Mouse (Mus musculus): ENCODE measurements around the gene 1700088E04Rik. TPM values are rescaled to one million over a fixed set of nuclear protein-coding genes. Genes with fewer than 3 reads are reported as not detected.

1700088E04Rik gene
- polyA plus RNA-seq, 1 experiment from 2014 or later: 9.4 TPM

DNA sequence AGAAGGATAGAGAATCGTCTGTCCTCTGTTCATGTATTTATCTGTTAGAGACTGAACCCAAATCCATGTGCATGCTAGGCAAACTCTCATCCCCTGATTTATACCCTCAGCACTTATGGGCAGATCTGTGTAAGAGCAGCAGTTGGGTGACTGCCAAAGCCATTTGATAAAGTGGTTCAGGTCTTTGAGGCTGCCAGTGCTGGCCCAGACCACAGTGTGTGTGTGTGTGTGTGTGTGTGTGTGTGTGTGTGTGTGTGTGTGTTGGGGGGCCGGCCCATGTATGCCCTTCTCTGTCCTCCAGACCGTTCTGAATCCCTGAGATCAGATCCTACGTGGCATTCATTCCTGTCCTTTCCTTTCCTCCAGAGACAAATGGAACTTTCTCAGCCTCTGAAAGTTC is 29.3 kb downstream of the 1700088E04Rik start:
- no peak overlapping the region for H3K9ac ChIP-seq (ENCODE audit: low read length)
- DNase-seq (ENCODE audit: low spot score) (no peak), ATAC-seq (ENCODE audit: insufficient read depth, low FRiP score, low TSS enrichment) (no peak)
- H3K9me3 ChIP-seq (ENCODE audit: control insufficient read depth, low read length): no peaks in the 10 kb centered on the region
- 88% methylated on average over 4 of the region's 4 CpGs for WGBS
- peaks cover 4% of the 10 kb centered on the region; the same call in 1 of the 2 replicates for H3K4me1 ChIP-seq (ENCODE audit: control insufficient read depth, insufficient read depth, low read length)
- no peak overlapping the region for H3K4me3 ChIP-seq (ENCODE audit: low read depth, low read length)
- H3K27ac ChIP-seq (ENCODE audit: low read depth, low read length): no peak overlapping the region
- H3K27me3 ChIP-seq (ENCODE audit: control insufficient read depth, insufficient read depth, low read length): no peaks in the 10 kb centered on the region
- H3K4me2 ChIP-seq (ENCODE audit: low read depth): no peak overlapping the region
- H3K36me3 ChIP-seq (ENCODE audit: control insufficient read depth, insufficient read depth, low read length): peaks cover 4% of the 10 kb centered on the region; the same call in 1 of the 2 replicates

- no peak overlapping the region for H3K27ac ChIP-seq (ENCODE audit: low read depth, low read length)
- H3K36me3 ChIP-seq (ENCODE audit: control insufficient read depth, insufficient read depth, low read length): peaks cover 4% of the 10 kb centered on the region; the same call in 1 of the 2 replicates
- 87% methylated on average over 2 of the region's 2 CpGs for WGBS
- no peak overlapping the region for H3K9ac ChIP-seq (ENCODE audit: low read length)
- peak overlapping the region; percentile 81; the same call in 1 of the 2 replicates for H3K4me3 ChIP-seq (ENCODE audit: low read depth, low read length)
- no peaks in the 10 kb centered on the region for H3K27me3 ChIP-seq (ENCODE audit: control insufficient read depth, insufficient read depth, low read length)
- peak overlapping the region; percentile 99 for H3K4me2 ChIP-seq (ENCODE audit: low read depth)
- H3K9me3 ChIP-seq (ENCODE audit: control insufficient read depth, low read length): no peaks in the 10 kb centered on the region
- DNase-seq (ENCODE audit: low spot score) (no peak), ATAC-seq (ENCODE audit: insufficient read depth, low FRiP score, low TSS enrichment) (no peak)
- H3K4me1 ChIP-seq (ENCODE audit: control insufficient read depth, insufficient read depth, low read length): peaks cover 4% of the 10 kb centered on the region; the same call in 1 of the 2 replicates
Measured at GRCm38 (mm10) chr15:79110528-79110927, 30.5 kb downstream of the 1700088E04Rik start.

GRCm38 (mm10) chr15:79110031-79110430 is 31.0 kb downstream of the 1700088E04Rik start:
- no peak for DNase-seq (ENCODE audit: low spot score)
- Histone ChIP-seq H3K27ac (ENCODE audit: low read depth, low read length) (no peak overlapping the region), H3K9me3 (ENCODE audit: control insufficient read depth, low read length) (no peaks in the 10 kb centered on the region), H3K4me2 (ENCODE audit: low read depth) (peak overlapping the region; percentile 99), H3K27me3 (ENCODE audit: control insufficient read depth, insufficient read depth, low read length) (no peaks in the 10 kb centered on the region), H3K4me3 (ENCODE audit: low read depth, low read length) (peak overlapping the region; percentile 81), H3K4me1 (ENCODE audit: control insufficient read depth, insufficient read depth, low read length) (peaks cover 4% of the 10 kb centered on the region; the same call in 1 of the 2 replicates), H3K36me3 (ENCODE audit: control insufficient read depth, insufficient read depth, low read length) (peaks cover 3% of the 10 kb centered on the region; the same call in 1 of the 2 replicates), H3K9ac (ENCODE audit: low read length) (no peak overlapping the region; the same call in 1 of the 2 replicates)
- no peak for ATAC-seq (ENCODE audit: insufficient read depth, low FRiP score, low TSS enrichment)
- 19% methylated on average over 9 of the region's 9 CpGs for WGBS

- WGBS: under 1% methylated on average over 46 of the region's 46 CpGs
- no peaks in the 10 kb centered on the region for H3K27me3 ChIP-seq (ENCODE audit: control insufficient read depth, insufficient read depth, low read length)
- peak overlapping the region; percentile 99 for H3K4me2 ChIP-seq (ENCODE audit: low read depth)
- peaks cover 4% of the 10 kb centered on the region; the same call in 1 of the 2 replicates for H3K4me1 ChIP-seq (ENCODE audit: control insufficient read depth, insufficient read depth, low read length)
- DNase-seq (ENCODE audit: low spot score) (no peak), ATAC-seq (ENCODE audit: insufficient read depth, low FRiP score, low TSS enrichment) (peak; percentile 60)
- H3K27ac ChIP-seq (ENCODE audit: low read depth, low read length): peak overlapping the region; percentile 58
- H3K36me3 ChIP-seq (ENCODE audit: control insufficient read depth, insufficient read depth, low read length): no peaks in the 10 kb centered on the region
- H3K9ac ChIP-seq (ENCODE audit: low read length): peak overlapping the region; percentile 91
- peak overlapping the region; percentile 81 for H3K4me3 ChIP-seq (ENCODE audit: low read depth, low read length)
- no peaks in the 10 kb centered on the region for H3K9me3 ChIP-seq (ENCODE audit: control insufficient read depth, low read length)
Measured at GRCm38 (mm10) chr15:79109321-79109934, 31.6 kb downstream of the 1700088E04Rik start.

DNA sequence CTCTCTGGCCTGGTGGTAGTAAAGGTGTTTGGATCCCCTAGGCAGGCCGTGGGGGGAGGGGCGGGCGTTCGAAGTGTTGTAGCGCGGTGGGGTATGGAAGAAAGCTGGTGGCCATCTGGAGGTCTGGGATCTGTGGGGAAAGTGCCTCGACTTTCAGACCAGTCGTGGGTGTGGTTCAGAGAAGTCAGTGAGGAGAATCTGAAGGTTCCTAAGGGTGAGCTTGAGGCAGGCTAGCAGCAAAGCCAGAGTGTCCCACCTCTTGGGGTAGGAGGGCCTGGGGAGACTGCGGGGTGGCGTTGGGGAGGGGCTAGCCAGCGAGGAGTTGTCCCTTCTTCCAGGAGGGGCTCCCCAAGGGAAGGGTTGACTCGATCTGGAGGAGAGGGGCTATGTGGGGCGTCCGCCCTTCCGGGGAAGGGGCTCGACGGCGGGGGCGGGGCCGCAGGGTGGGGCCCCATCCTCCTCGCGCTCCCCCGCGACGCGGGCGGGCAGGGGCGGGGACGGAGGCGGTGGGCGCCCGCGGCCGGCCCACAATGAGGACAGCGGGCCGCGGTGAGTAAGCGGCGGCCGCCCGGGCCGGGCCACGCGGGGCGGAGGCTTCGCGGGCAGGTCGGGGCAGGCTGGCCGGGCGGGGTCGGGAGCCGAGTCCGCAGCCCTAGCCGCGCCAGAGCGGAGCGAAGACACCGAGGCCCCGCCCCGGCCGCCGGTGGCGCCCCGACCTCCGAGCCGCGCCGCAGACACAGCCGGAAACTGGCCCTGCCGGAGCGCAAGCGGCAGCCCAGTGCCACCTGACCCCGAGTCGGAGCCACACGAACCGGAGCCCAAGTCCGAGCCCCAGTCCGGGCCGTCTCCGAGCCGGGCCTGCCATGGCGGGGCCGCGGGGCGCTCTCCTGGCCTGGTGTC is 32.4 kb downstream of the 1700088E04Rik start, which contains the start of gene Micall1:
Micall1 (plus strand) TSS at position 478 of the 900 bp plus-strand sequence.
- H3K4me2 ChIP-seq (ENCODE audit: low read depth): peak within 1 kb of the TSS; percentile 99
- DNase-seq (ENCODE audit: low spot score) (peak; percentile 70), ATAC-seq (ENCODE audit: insufficient read depth, low FRiP score, low TSS enrichment) (peak; percentile 74)
- peak within 1 kb of the TSS; percentile 58 for H3K27ac ChIP-seq (ENCODE audit: low read depth, low read length)
- no peaks in the 10 kb centered on the region for H3K36me3 ChIP-seq (ENCODE audit: control insufficient read depth, insufficient read depth, low read length)
- H3K9me3 ChIP-seq (ENCODE audit: control insufficient read depth, low read length): no peaks in the 10 kb centered on the region
- H3K9ac ChIP-seq (ENCODE audit: low read length): peak within 1 kb of the TSS; percentile 91
- H3K4me1 ChIP-seq (ENCODE audit: control insufficient read depth, insufficient read depth, low read length): peaks cover 4% of the 10 kb centered on the region; the same call in 1 of the 2 replicates
- peak within 1 kb of the TSS; percentile 81 for H3K4me3 ChIP-seq (ENCODE audit: low read depth, low read length)
- H3K27me3 ChIP-seq (ENCODE audit: control insufficient read depth, insufficient read depth, low read length): no peaks in the 10 kb centered on the region
- under 1% methylated on average over 80 of the region's 85 CpGs for WGBS

GRCm38 (mm10) chr15:79107966-79108365 is 33.1 kb downstream of the 1700088E04Rik start:
- DNase-seq (ENCODE audit: low spot score): peak; percentile 29
- no peaks in the 10 kb centered on the region for H3K9me3 ChIP-seq (ENCODE audit: control insufficient read depth, low read length)
- ATAC-seq (ENCODE audit: insufficient read depth, low FRiP score, low TSS enrichment): no peak
- no peaks in the 10 kb centered on the region for H3K27me3 ChIP-seq (ENCODE audit: control insufficient read depth, insufficient read depth, low read length)
- no peak overlapping the region; the same call in 1 of the 2 replicates for H3K9ac ChIP-seq (ENCODE audit: low read length)
- peaks cover 4% of the 10 kb centered on the region; the same call in 1 of the 2 replicates for H3K4me1 ChIP-seq (ENCODE audit: control insufficient read depth, insufficient read depth, low read length)
- H3K4me3 ChIP-seq (ENCODE audit: low read depth, low read length): no peak overlapping the region
- 21% methylated on average over 7 of the region's 7 CpGs for WGBS
- H3K4me2 ChIP-seq (ENCODE audit: low read depth): peak overlapping the region; percentile 99
- no peaks in the 10 kb centered on the region for H3K36me3 ChIP-seq (ENCODE audit: control insufficient read depth, insufficient read depth, low read length)
- H3K27ac ChIP-seq (ENCODE audit: low read depth, low read length): 0 out of 2 replicates have a peak overlapping the region, but pooled peaks have one; percentile 1

GRCm38 (mm10) chr15:79105804-79106203 is 35.2 kb downstream of the 1700088E04Rik start:
- no peak overlapping the region for H3K27ac ChIP-seq (ENCODE audit: low read depth, low read length)
- H3K36me3 ChIP-seq (ENCODE audit: control insufficient read depth, insufficient read depth, low read length): no peaks in the 10 kb centered on the region
- DNase-seq (ENCODE audit: low spot score): no peak
- no peak overlapping the region for H3K4me3 ChIP-seq (ENCODE audit: low read depth, low read length)
- H3K9ac ChIP-seq (ENCODE audit: low read length): no peak overlapping the region
- no peaks in the 10 kb centered on the region for H3K9me3 ChIP-seq (ENCODE audit: control insufficient read depth, low read length)
- no peaks in the 10 kb centered on the region for H3K27me3 ChIP-seq (ENCODE audit: control insufficient read depth, insufficient read depth, low read length)
- ATAC-seq (ENCODE audit: insufficient read depth, low FRiP score, low TSS enrichment): no peak
- WGBS: 74% methylated on average over 2 of the region's 2 CpGs
- H3K4me2 ChIP-seq (ENCODE audit: low read depth): no peak overlapping the region
- peaks cover 4% of the 10 kb centered on the region; the same call in 1 of the 2 replicates for H3K4me1 ChIP-seq (ENCODE audit: control insufficient read depth, insufficient read depth, low read length)

DNA sequence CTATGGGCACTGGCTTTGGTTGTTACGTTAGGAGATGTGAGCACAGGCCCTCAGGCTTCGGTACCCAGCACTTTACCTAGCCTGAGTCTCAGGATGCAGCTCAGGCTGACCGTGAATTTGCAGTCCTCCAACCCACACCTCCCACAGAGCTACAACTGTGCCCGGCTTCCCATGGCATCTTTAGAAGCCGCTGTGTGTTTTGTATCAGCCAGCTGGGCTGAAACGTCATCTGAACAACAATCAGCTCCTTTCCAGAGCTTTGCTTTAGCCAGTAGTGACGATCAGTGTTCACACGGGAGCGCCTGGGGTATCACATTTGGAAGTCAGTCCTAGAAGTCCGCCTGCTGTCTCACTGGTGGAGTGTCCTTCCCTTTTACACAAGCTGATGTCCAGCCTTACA is 37.8 kb downstream of the 1700088E04Rik start:
- WGBS: 77% methylated on average over 10 of the region's 10 CpGs
- Histone ChIP-seq H3K36me3 (ENCODE audit: control insufficient read depth, insufficient read depth, low read length) (no peaks in the 10 kb centered on the region), H3K4me1 (ENCODE audit: control insufficient read depth, insufficient read depth, low read length) (no peaks in the 10 kb centered on the region), H3K9me3 (ENCODE audit: control insufficient read depth, low read length) (no peaks in the 10 kb centered on the region), H3K4me2 (ENCODE audit: low read depth) (no peak overlapping the region), H3K27ac (ENCODE audit: low read depth, low read length) (no peak overlapping the region), H3K4me3 (ENCODE audit: low read depth, low read length) (no peak overlapping the region), H3K27me3 (ENCODE audit: control insufficient read depth, insufficient read depth, low read length) (no peaks in the 10 kb centered on the region), H3K9ac (ENCODE audit: low read length) (no peak overlapping the region)
- DNase-seq (ENCODE audit: low spot score) (no peak), ATAC-seq (ENCODE audit: insufficient read depth, low FRiP score, low TSS enrichment) (no peak)

All from neural tube, embryonic 11.5 days (tissue).